Comparison of ENCODE assay signal across 12 mouse cellular contexts in genomic region chr4:135935502-135935901, GRCm38 (mm10). TPM values are rescaled to one million over a fixed set of nuclear protein-coding genes. Genes with fewer than 3 reads are reported as not detected.
DNase-seq lines count a peak whose midpoint lies in the region; ATAC-seq lines count a peak whose summit lies in the region.
"Had no signal": no experiment of that assay in that cellular context is flagged by ENCODE, and none has a peak within 500 bp of the region (broad histone marks: within the 10 kb centered on the region; RNA-seq: fewer than 3 reads in every experiment).

No protein-coding gene starts in this region.

- no peak for ATAC-seq in hindbrain, embryonic 16.5 days

- no peak overlapping the region for H3K9ac ChIP-seq in hindbrain, embryonic 16.5 days (ENCODE audit: low read depth, low read length)
- H3K9ac ChIP-seq: embryonic facial prominence, embryonic 13.5 days had no signal

- WGBS in hindbrain, embryonic 10.5 days: 60% methylated on average over 5 of the region's 5 CpGs
- 62% methylated on average over 5 of the region's 5 CpGs for WGBS in hindbrain, embryonic 16.5 days

- no peak overlapping the region for H3K4me3 ChIP-seq in hindbrain, embryonic 10.5 days
- H3K4me3 ChIP-seq in hindbrain, embryonic 16.5 days (ENCODE audit: low read length): no peak overlapping the region
- H3K4me3 ChIP-seq: embryonic facial prominence, embryonic 13.5 days had no signal

- peaks cover 57% of the 10 kb centered on the region for H3K36me3 ChIP-seq in hindbrain, embryonic 10.5 days
- peaks cover 18% of the 10 kb centered on the region for H3K36me3 ChIP-seq in hindbrain, embryonic 16.5 days (ENCODE audit: control insufficient read depth, insufficient read depth, low read length)

- DNase-seq in hindbrain, embryonic 10.5 days (ENCODE audit: low spot score): no peak
- DNase-seq in brain, adult 2 months (ENCODE audit: low read depth, low spot score): peak; percentile 57
- DNase-seq in gastrocnemius, postnatal 25 days: peak; percentile 50
- peak; percentile 37 to 53 for DNase-seq in heart, postnatal 36 days
- DNase-seq in retina, postnatal 1 day: no peak
- no peak for DNase-seq in cerebellum, postnatal 25 days
- no peak for DNase-seq in layer of hippocampus, adult 9-10 months (ENCODE audit: low spot score)
- DNase-seq: kidney, postnatal 4 days had no signal

- peaks cover 14% of the 10 kb centered on the region for H3K4me1 ChIP-seq in hindbrain, embryonic 10.5 days (replicated peaks)
- no peaks in the 10 kb centered on the region for H3K4me1 ChIP-seq in hindbrain, embryonic 16.5 days (ENCODE audit: control insufficient read depth, insufficient read depth, low read depth, low read length)
- H3K4me1 ChIP-seq: embryonic facial prominence, embryonic 13.5 days had no signal

- H3K27me3 ChIP-seq in hindbrain, embryonic 10.5 days (ENCODE audit: insufficient read depth, poor library complexity, severe bottlenecking): no peaks in the 10 kb centered on the region
- no peaks in the 10 kb centered on the region for H3K27me3 ChIP-seq in hindbrain, embryonic 16.5 days (replicated peaks; ENCODE audit: control insufficient read depth, insufficient read depth, low read length)
- H3K27me3 ChIP-seq: embryonic facial prominence, embryonic 13.5 days had no signal

- peak overlapping the region; percentile 78 for H3K27ac ChIP-seq in hindbrain, embryonic 10.5 days
- H3K27ac ChIP-seq in hindbrain, embryonic 16.5 days (ENCODE audit: low read depth, low read length): no peak overlapping the region
- H3K27ac ChIP-seq: embryonic facial prominence, embryonic 13.5 days; macrophage had no signal

- no peak overlapping the region for H3K4me2 ChIP-seq in hindbrain, embryonic 16.5 days (ENCODE audit: low read length)
- H3K4me2 ChIP-seq: embryonic facial prominence, embryonic 13.5 days had no signal

- H3K9me3 ChIP-seq in hindbrain, embryonic 10.5 days: 0 out of 2 replicates have a peak, but pooled peaks cover under 1% of the 10 kb centered on the region
- H3K9me3 ChIP-seq in hindbrain, embryonic 16.5 days (ENCODE audit: control insufficient read depth, low read length): no peaks in the 10 kb centered on the region
- H3K9me3 ChIP-seq: embryonic facial prominence, embryonic 13.5 days; G1E had no signal

- intact Hi-C loops in heart, postnatal 36 days (cut with DNase I): no loop called here

RNA-seq across cellular contexts. Expression of gene Hmgcl, which starts 10.7 kb away (rescaled TPM):
- polyA plus RNA-seq in hindbrain, embryonic 10.5 days (2016; fragmentation: Nextera tagmentation; extraction: Ambion mirVana): 60.3 and 61.4 TPM in 2 replicates
- 64.7 and 66.8 TPM in 2 replicates for polyA plus RNA-seq in hindbrain, embryonic 16.5 days (2015; fragmentation: Nextera tagmentation; extraction: Ambion mirVana)
- total RNA-seq in gastrocnemius, postnatal 25 days (2021): 10 to 100 TPM; 41.5 to 42.3 TPM
- 10 to 100 TPM; 72.7 to 86.8 TPM for total RNA-seq in heart, postnatal 36 days (2021)

RNA-seq across cellular contexts. Expression of gene Fuca1, which starts 15.0 kb away (rescaled TPM):
- 54.3 and 59.5 TPM in 2 replicates for polyA plus RNA-seq in hindbrain, embryonic 10.5 days (2016; fragmentation: Nextera tagmentation; extraction: Ambion mirVana)
- 74.1 and 78.4 TPM in 2 replicates for polyA plus RNA-seq in hindbrain, embryonic 16.5 days (2015; fragmentation: Nextera tagmentation; extraction: Ambion mirVana)
- total RNA-seq in gastrocnemius, postnatal 25 days (2021): 10 to 100 TPM; 18.9 to 21.7 TPM
- 10 to 100 TPM; 31.0 to 31.4 TPM for total RNA-seq in heart, postnatal 36 days (2021)

RNA-seq across cellular contexts. Expression of gene Gale, which starts 28.0 kb away (rescaled TPM):
- 48.5 and 49.7 TPM in 2 replicates for polyA plus RNA-seq in hindbrain, embryonic 10.5 days (2016; fragmentation: Nextera tagmentation; extraction: Ambion mirVana)
- polyA plus RNA-seq in hindbrain, embryonic 16.5 days (2015; fragmentation: Nextera tagmentation; extraction: Ambion mirVana): 49.4 and 50.1 TPM in 2 replicates
- total RNA-seq in gastrocnemius, postnatal 25 days (2021): 1 to 10 TPM in 1 of 2 experiments, under 1 TPM in 1; 0.72 to 1.5 TPM
- 1 to 10 TPM in 1 of 2 experiments, under 1 TPM in 1; 0.94 to 1.9 TPM for total RNA-seq in heart, postnatal 36 days (2021)

RNA-seq across cellular contexts. Expression of gene Lypla2, which starts 36.9 kb away (rescaled TPM):
- 213 and 223 TPM in 2 replicates for polyA plus RNA-seq in hindbrain, embryonic 10.5 days (2016; fragmentation: Nextera tagmentation; extraction: Ambion mirVana)
- 225 and 229 TPM in 2 replicates for polyA plus RNA-seq in hindbrain, embryonic 16.5 days (2015; fragmentation: Nextera tagmentation; extraction: Ambion mirVana)
- total RNA-seq in gastrocnemius, postnatal 25 days (2021): 10 to 100 TPM; 25.3 to 30.7 TPM
- total RNA-seq in heart, postnatal 36 days (2021): 10 to 100 TPM; 33.3 to 34.7 TPM

RNA-seq across cellular contexts. Expression of gene Cnr2, which starts 40.3 kb away (rescaled TPM):
- 0.21 and 0.66 TPM in 2 replicates for polyA plus RNA-seq in hindbrain, embryonic 10.5 days (2016; fragmentation: Nextera tagmentation; extraction: Ambion mirVana)
- polyA plus RNA-seq in hindbrain, embryonic 16.5 days (2015; fragmentation: Nextera tagmentation; extraction: Ambion mirVana): 0.09 and 0.10 TPM in 2 replicates
- under 1 TPM; 0.08 to 0.10 TPM for total RNA-seq in gastrocnemius, postnatal 25 days (2021)
- under 1 TPM; 0.49 to 0.50 TPM for total RNA-seq in heart, postnatal 36 days (2021)

Comparison
In these comparisons a context has a peak if more than half of its experiments do, and no peak if none do; other contexts are left out.
1. DNase-seq: peak in brain, adult 2 months (single experiment), gastrocnemius, postnatal 25 days (single experiment) and heart, postnatal 36 days (2 of 2); none in hindbrain, embryonic 10.5 days (single experiment), retina, postnatal 1 day (single experiment), cerebellum, postnatal 25 days (0 of 2) and layer of hippocampus, adult 9-10 months (single experiment).